Mouse (Mus musculus): ENCODE results near the gene Pdss2.

DNA sequence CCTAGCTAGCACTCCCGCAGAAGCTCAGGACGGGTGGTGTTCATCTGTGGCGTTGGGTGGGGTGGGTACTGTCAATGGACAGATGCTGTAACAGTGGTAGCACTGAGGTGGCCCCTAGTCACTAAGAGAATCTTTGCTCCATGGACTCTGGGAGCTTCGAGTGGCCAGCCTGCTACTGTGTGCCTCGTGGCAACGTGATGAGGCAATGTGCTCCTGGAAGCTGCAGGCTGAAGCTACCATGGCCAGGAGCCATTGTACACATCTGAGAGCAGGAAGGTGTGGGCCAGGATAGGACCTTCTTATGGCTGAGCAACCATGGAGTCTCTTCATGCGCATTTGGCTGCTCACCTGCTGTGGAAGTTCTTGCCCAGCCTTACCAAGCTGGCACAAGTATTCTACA, 287.9 kb downstream of the Pdss2 start:
- TF ChIP-seq CTCF (IDR thresholded peaks at IDR 0.05; ENCODE audit: low read depth, low read length) (no peak), GATA1 (IDR thresholded peaks at IDR 0.05; ENCODE audit: borderline replicate concordance, low read length) (no peak), TAL1 (conservative IDR thresholded peaks at IDR 0.05; ENCODE audit: low read depth, low read length) (no peak), POLR2AphosphoS5 (IDR thresholded peaks at IDR 0.05; ENCODE audit: insufficient replicate concordance, low read depth, low read length) (no peak)
